Mouse (Mus musculus): ENCODE results near the gene Srp68.

GRCm38 (mm10) chr11:116274045-116274666, at the start of gene Srp68:
- TF ChIP-seq CTCF (IDR thresholded peaks at IDR 0.05; ENCODE audit: low read depth) = peak; percentile 43
- no peak for TF ChIP-seq EP300 (IDR thresholded peaks at IDR 0.05; ENCODE audit: low read depth)
